In the genomic region with DNA sequence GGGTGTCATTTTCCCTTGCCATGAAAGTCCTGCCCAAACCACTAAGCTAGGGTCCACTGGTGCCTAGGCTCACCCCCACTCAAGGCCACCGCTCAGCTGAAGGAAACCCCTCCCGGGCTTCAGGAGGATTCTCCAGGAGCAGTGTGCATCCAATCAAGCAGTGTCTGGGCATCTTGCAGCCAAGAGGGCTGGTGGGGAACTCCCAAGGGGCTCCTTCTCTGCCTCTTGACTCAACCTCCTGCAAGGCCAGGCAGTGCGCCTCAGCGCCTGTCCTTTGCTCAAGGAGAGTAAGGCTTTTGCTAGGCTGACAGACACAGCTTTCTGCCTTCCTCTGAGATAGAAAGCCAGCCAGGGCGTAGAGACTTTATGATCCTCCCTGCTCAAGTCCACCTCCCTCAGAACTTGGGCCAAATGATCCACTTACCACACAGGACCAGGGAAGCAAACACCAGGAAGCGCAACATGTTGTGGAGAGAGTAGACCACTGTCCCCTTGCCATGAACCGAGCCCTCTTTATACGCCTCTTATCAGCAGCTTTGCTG, we compare ENCODE assay signal across 8 mouse cellular contexts. TPM values are rescaled to one million over a fixed set of nuclear protein-coding genes. Genes with fewer than 3 reads are reported as not detected.
DNase-seq lines count a peak whose midpoint lies in the region; ATAC-seq and TF ChIP-seq lines count a peak whose summit lies in the region.
"Had no signal": no experiment of that assay in that cellular context is flagged by ENCODE, and none has a peak within 500 bp of the region (broad histone marks: within the 10 kb centered on the region; RNA-seq: fewer than 3 reads in every experiment).

TSS of gene Cela1 (minus strand) at position 492 of the 542 bp plus-strand sequence.

- H3K4me2 ChIP-seq in stomach, postnatal 0 days (replicated peaks; ENCODE audit: low read depth) = peak within 1 kb of the TSS; percentile 31
- H3K4me2 ChIP-seq: limb, embryonic 12.5 days had no signal

- H3K9me3 ChIP-seq in stomach, postnatal 0 days (ENCODE audit: control insufficient read depth, low read length) = no peaks in the 10 kb centered on the region; the same call in 1 of the 2 replicates

- no peak within 1 kb of the TSS for H3K4me3 ChIP-seq in stomach, postnatal 0 days (ENCODE audit: low read depth, low read length)
- H3K4me3 ChIP-seq: limb, embryonic 12.5 days had no signal

- no peak; the same call in 1 of the 2 replicates for ATAC-seq in stomach, postnatal 0 days (ENCODE audit: low FRiP score, low TSS enrichment)

- no peak for TF ChIP-seq EP300 in stomach, postnatal 0 days (optimal IDR thresholded peaks at IDR 0.05)

- WGBS in large intestine, adult 2 months = 23% methylated on average over 8 of the region's 8 CpGs
- 68% methylated on average over 8 of the region's 8 CpGs for WGBS in stomach, postnatal 0 days

- no peak for DNase-seq in thymus, postnatal 0 days (ENCODE audit: low spot score)
- no peak for DNase-seq in thymus, postnatal 10 days (ENCODE audit: low spot score in 2 of 2)
- peak; percentile 30 for DNase-seq in adrenal gland, postnatal 25 days
- DNase-seq in large intestine, adult 2 months (ENCODE audit: low read depth, low spot score) = no peak
- DNase-seq in stomach, postnatal 0 days (ENCODE audit: low spot score) = no peak
- DNase-seq in retina, embryonic 14.5 days (ENCODE audit: low spot score) = no peak
- DNase-seq in heart, postnatal 4 days = no peak

- H3K4me1 ChIP-seq in stomach, postnatal 0 days (replicated peaks; ENCODE audit: control insufficient read depth, insufficient read depth) = no peaks in the 10 kb centered on the region; the same call in 1 of the 2 replicates

- H3K36me3 ChIP-seq in stomach, postnatal 0 days (ENCODE audit: control insufficient read depth, insufficient read depth, low read length) = no peaks in the 10 kb centered on the region
- H3K36me3 ChIP-seq: limb, embryonic 12.5 days had no signal

- H3K27ac ChIP-seq in stomach, postnatal 0 days (replicated peaks) = peak within 1 kb of the TSS; percentile 45; the same call in 1 of the 2 replicates
- H3K27ac ChIP-seq: limb, embryonic 12.5 days had no signal

- H3K27me3 ChIP-seq in stomach, postnatal 0 days (ENCODE audit: control insufficient read depth, insufficient read depth, low read length) = no peaks in the 10 kb centered on the region

- H3K9ac ChIP-seq in stomach, postnatal 0 days (ENCODE audit: low read length) = no peak within 1 kb of the TSS
- H3K9ac ChIP-seq: limb, embryonic 12.5 days had no signal

- TF ChIP-seq CTCF in stomach, postnatal 0 days (IDR thresholded peaks at IDR 0.05; ENCODE audit: low read depth) = no peak

RNA-seq across cellular contexts. Expression of gene Cela1, which starts in this region (rescaled TPM):
- polyA plus RNA-seq in thymus, postnatal 0 days (2015; fragmentation: Nextera tagmentation; extraction: Ambion mirVana) = 6.2 and 13.1 TPM in 2 replicates
- total RNA-seq in adrenal gland, postnatal 25 days (2021) = 58.0 and 58.6 TPM in 2 replicates
- 13.7 and 21.9 TPM in 2 replicates for polyA plus RNA-seq in large intestine, adult 2 months (2012; rRNA removed)
- 22.3 and 24.1 TPM in 2 replicates for polyA plus RNA-seq in stomach, postnatal 0 days (2015; fragmentation: Nextera tagmentation; extraction: Ambion mirVana)
- not detected for total RNA-seq in heart, postnatal 4 days (2021)

Comparison
In these comparisons a context has a peak if more than half of its experiments do, and no peak if none do; other contexts are left out.
1. RNA of gene Cela1 (total RNA-seq): 58.0 to 58.6 TPM in adrenal gland, postnatal 25 days; not detected in heart, postnatal 4 days; every median in the first group is over 10 times any median in the second.